Mouse (Mus musculus): ENCODE measurements around the gene Cyp27b1. TPM values are rescaled to one million over a fixed set of nuclear protein-coding genes. Genes with fewer than 3 reads are reported as not detected.
"Not testable (repeated sequence)": the region's sequence is repeated elsewhere in the genome, so short reads cannot be mapped to it uniquely, and the experiment has no call there.

The Cyp27b1 gene
- polyA plus RNA-seq, 1 experiment = not detected

GRCm38 (mm10) chr10:127068360-127069038 lies 20.4 kb downstream of the Cyp27b1 start:
- no peak overlapping the region for H3K27ac ChIP-seq (ENCODE audit: insufficient read depth, low read depth, low read length)
- H3K4me1 ChIP-seq (ENCODE audit: control insufficient read depth, insufficient read depth, low read length) = peaks cover 14% of the 10 kb centered on the region
- TF ChIP-seq CTCF (IDR thresholded peaks at IDR 0.05; ENCODE audit: low read depth, low read length) (no peak), POLR2A (IDR thresholded peaks at IDR 0.05; ENCODE audit: borderline replicate concordance, low read depth, low read length) (no peak)
- 0 out of 2 replicates have a peak overlapping the region, but pooled peaks have one; percentile 95 for H3K4me3 ChIP-seq (ENCODE audit: insufficient read depth, low read length)

GRCm38 (mm10) chr10:127069281-127070189 lies 21.5 kb downstream of the Cyp27b1 start:
- Histone ChIP-seq H3K4me1 (ENCODE audit: control insufficient read depth, insufficient read depth, low read length) (peaks cover 14% of the 10 kb centered on the region), H3K27ac (ENCODE audit: insufficient read depth, low read depth, low read length) (peak overlapping the region; percentile 75), H3K4me3 (ENCODE audit: insufficient read depth, low read length) (peak overlapping the region; percentile 95)
- TF ChIP-seq CTCF (IDR thresholded peaks at IDR 0.05; ENCODE audit: low read depth, low read length) = no peak
- no peak; the same call in 1 of the 2 replicates for TF ChIP-seq POLR2A (IDR thresholded peaks at IDR 0.05; ENCODE audit: borderline replicate concordance, low read depth, low read length)

- 0 out of 2 replicates have a peak, but pooled peaks have one; percentile 75 for TF ChIP-seq POLR2A (IDR thresholded peaks at IDR 0.05; ENCODE audit: borderline replicate concordance, low read depth, low read length)
- TF ChIP-seq CTCF (IDR thresholded peaks at IDR 0.05; ENCODE audit: low read depth, low read length) = no peak
- peak within 1 kb of the TSS; percentile 95 for H3K4me3 ChIP-seq (ENCODE audit: insufficient read depth, low read length)
- peaks cover 9% of the 10 kb centered on the region for H3K4me1 ChIP-seq (ENCODE audit: control insufficient read depth, insufficient read depth, low read length)
- H3K27ac ChIP-seq (ENCODE audit: insufficient read depth, low read depth, low read length) = peak within 1 kb of the TSS; percentile 75
Observed at GRCm38 (mm10) chr10:127070190-127071121, 22.4 kb downstream of the Cyp27b1 start, which contains the start of gene Tspan31. Tspan31 (minus strand) TSS chr10:127070264.

GRCm38 (mm10) chr10:127071203-127071602 lies 23.2 kb downstream of the Cyp27b1 start:
- Histone ChIP-seq H3K27ac (ENCODE audit: insufficient read depth, low read depth, low read length) (no peak overlapping the region), H3K4me3 (ENCODE audit: insufficient read depth, low read length) (peak overlapping the region; percentile 73; the same call in 1 of the 2 replicates), H3K4me1 (ENCODE audit: control insufficient read depth, insufficient read depth, low read length) (peaks cover 9% of the 10 kb centered on the region)
- TF ChIP-seq POLR2A (IDR thresholded peaks at IDR 0.05; ENCODE audit: borderline replicate concordance, low read depth, low read length) (no peak), CTCF (IDR thresholded peaks at IDR 0.05; ENCODE audit: low read depth, low read length) (no peak)

GRCm38 (mm10) chr10:127072270-127072669 lies 24.2 kb downstream of the Cyp27b1 start:
- not testable (repeated sequence) for H3K27ac ChIP-seq (ENCODE audit: insufficient read depth, low read depth, low read length); H3K4me1 ChIP-seq (ENCODE audit: control insufficient read depth, insufficient read depth, low read length); H3K4me3 ChIP-seq (ENCODE audit: insufficient read depth, low read length)

- H3K4me1 ChIP-seq (ENCODE audit: control insufficient read depth, insufficient read depth, low read length); H3K27ac ChIP-seq (ENCODE audit: insufficient read depth, low read depth, low read length); H3K4me3 ChIP-seq (ENCODE audit: insufficient read depth, low read length): not testable (repeated sequence)
Observed at GRCm38 (mm10) chr10:127072969-127073368, 24.9 kb downstream of the Cyp27b1 start.

GRCm38 (mm10) chr10:127073981-127074380 lies 25.9 kb downstream of the Cyp27b1 start:
- H3K4me1 ChIP-seq (ENCODE audit: control insufficient read depth, insufficient read depth, low read length) = peaks cover 7% of the 10 kb centered on the region; the same call in 1 of the 2 replicates
- TF ChIP-seq CTCF (IDR thresholded peaks at IDR 0.05; ENCODE audit: low read depth, low read length) = no peak
- no peak for TF ChIP-seq POLR2A (IDR thresholded peaks at IDR 0.05; ENCODE audit: borderline replicate concordance, low read depth, low read length)
- no peak overlapping the region for H3K4me3 ChIP-seq (ENCODE audit: insufficient read depth, low read length)
- no peak overlapping the region for H3K27ac ChIP-seq (ENCODE audit: insufficient read depth, low read depth, low read length)

- Histone ChIP-seq H3K27ac (ENCODE audit: insufficient read depth, low read depth, low read length) (no peak within 1 kb of the TSS), H3K4me3 (ENCODE audit: insufficient read depth, low read length) (no peak within 1 kb of the TSS), H3K4me1 (ENCODE audit: control insufficient read depth, insufficient read depth, low read length) (peaks cover 7% of the 10 kb centered on the region; the same call in 1 of the 2 replicates)
- TF ChIP-seq CTCF (IDR thresholded peaks at IDR 0.05; ENCODE audit: low read depth, low read length) = no peak
- TF ChIP-seq POLR2A (IDR thresholded peaks at IDR 0.05; ENCODE audit: borderline replicate concordance, low read depth, low read length) = no peak
Observed at GRCm38 (mm10) chr10:127075080-127075479, 27.0 kb downstream of the Cyp27b1 start, which contains the start of gene Agap2. Agap2 (plus strand) TSS chr10:127075284.

- Histone ChIP-seq H3K27ac (ENCODE audit: insufficient read depth, low read depth, low read length) (no peak overlapping the region), H3K4me1 (ENCODE audit: control insufficient read depth, insufficient read depth, low read length) (peaks cover 7% of the 10 kb centered on the region; the same call in 1 of the 2 replicates), H3K4me3 (ENCODE audit: insufficient read depth, low read length) (no peak overlapping the region)
- TF ChIP-seq CTCF (IDR thresholded peaks at IDR 0.05; ENCODE audit: low read depth, low read length) = no peak
- no peak for TF ChIP-seq POLR2A (IDR thresholded peaks at IDR 0.05; ENCODE audit: borderline replicate concordance, low read depth, low read length)
Observed at GRCm38 (mm10) chr10:127075651-127076050, 27.6 kb downstream of the Cyp27b1 start.
